Mouse (Mus musculus): ENCODE measurements around the gene Psph. TPM values are rescaled to one million over a fixed set of nuclear protein-coding genes. Genes with fewer than 3 reads are reported as not detected.

The Psph gene
- total and polyA plus RNA-seq, 3 experiments, result 54.8 to 170 (median 148) TPM

DNA sequence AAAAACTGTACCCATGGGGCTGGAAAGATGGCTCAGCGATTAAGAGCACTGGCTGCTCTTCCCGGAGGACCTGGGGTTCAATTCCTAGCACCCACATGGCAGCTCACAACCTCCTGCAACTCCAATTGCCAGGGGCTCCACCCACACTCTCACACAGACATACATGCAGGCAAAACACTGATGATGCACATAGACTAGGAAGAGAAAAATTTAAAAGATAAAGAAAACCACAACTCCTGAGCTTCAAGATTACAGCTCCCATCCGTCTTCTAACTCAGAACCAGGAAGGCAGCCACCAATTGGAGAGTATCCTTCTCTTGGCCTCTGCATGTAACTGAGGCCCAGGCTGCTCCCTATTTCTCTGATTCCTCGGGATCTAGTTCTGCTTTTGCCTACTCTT is 63.0 kb downstream of the Psph start (continued):
- TF ChIP-seq ZKSCAN1 (IDR thresholded peaks at IDR 0.05; ENCODE audit: low read depth, low read length) (no peak), SIN3A (IDR thresholded peaks at IDR 0.05; ENCODE audit: low read length) (peak; percentile 70), SMC3 (IDR thresholded peaks at IDR 0.05; ENCODE audit: low read depth, low read length) (no peak), GATA1 (IDR thresholded peaks at IDR 0.05; ENCODE audit: low read depth, low read length) (peak; percentile 90), ZMIZ1 (IDR thresholded peaks at IDR 0.05; ENCODE audit: low read depth, low read length) (peak; percentile 65; the same call in 1 of the 2 replicates), MEF2A (IDR thresholded peaks at IDR 0.05; ENCODE audit: extremely low read depth, insufficient replicate concordance, low read depth, low read length, poor library complexity, severe bottlenecking) (no peak), GABPA (IDR thresholded peaks at IDR 0.05; ENCODE audit: low read depth, low read length) (no peak), UBTF (IDR thresholded peaks at IDR 0.05; ENCODE audit: borderline replicate concordance, insufficient read depth, low read depth, low read length) (no peak), USF2 (IDR thresholded peaks at IDR 0.05; ENCODE audit: borderline replicate concordance in 1 of 2, insufficient read depth in 1 of 2, low read depth in 1 of 2, low read length in 2 of 2) (no peak), BHLHE40 (IDR thresholded peaks at IDR 0.05; ENCODE audit: borderline replicate concordance, low read depth, low read length) (no peak), MXI1 (IDR thresholded peaks at IDR 0.05; ENCODE audit: low read depth, low read length) (peak; percentile 88)

DNA sequence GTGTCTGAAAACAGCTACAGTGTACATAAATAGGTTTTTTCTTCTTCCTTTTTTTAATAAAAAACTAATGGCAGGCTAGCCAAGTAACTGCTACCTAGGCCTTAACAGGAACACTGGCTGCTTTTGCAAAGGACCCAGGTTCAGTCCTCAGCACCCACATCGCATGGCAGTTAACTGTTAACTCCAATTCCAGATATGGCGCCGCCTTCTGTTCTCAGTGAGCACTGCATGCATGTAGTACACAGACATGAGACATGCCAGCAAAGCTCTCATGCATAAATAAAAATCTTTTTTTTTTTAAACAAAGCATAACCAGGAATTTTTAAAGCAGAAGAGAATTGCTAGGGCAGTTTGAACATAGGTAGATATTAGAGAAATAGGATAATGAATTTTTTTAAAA is 67.1 kb downstream of the Psph start:
- Histone ChIP-seq H3K36me3 (ENCODE audit: control insufficient read depth in 1 of 2, insufficient read depth in 2 of 2, low read length in 2 of 2) (peaks cover 0 to 15% of the 10 kb centered on the region in 2 experiments; a peak in 3 of 4 replicates), H3K9ac (ENCODE audit: control insufficient read depth, low read depth, low read length, poor library complexity, severe bottlenecking) (no peak overlapping the region), H3K4me1 (ENCODE audit: control insufficient read depth in 1 of 2, insufficient read depth in 2 of 2, low read length in 2 of 2) (peaks cover 0 to 7% of the 10 kb centered on the region in 2 experiments), H3K27ac (ENCODE audit: control insufficient read depth, low read depth, low read length) (no peak overlapping the region), H3K9me3 (replicated peaks; ENCODE audit: insufficient read depth, low read length) (no peaks in the 10 kb centered on the region), H3K4me3 (ENCODE audit: control insufficient read depth in 1 of 2, insufficient read depth in 1 of 2, low read depth in 2 of 2, low read length in 2 of 2) (no peak overlapping the region), H3K79me2 (ENCODE audit: control insufficient read depth, insufficient read depth, low read length, poor library complexity) (peaks cover 13% of the 10 kb centered on the region), H3K27me3 (ENCODE audit: control insufficient read depth in 1 of 2, insufficient read depth in 2 of 2, low read length in 2 of 2) (no peaks in the 10 kb centered on the region)
- TF ChIP-seq POLR2A (IDR thresholded peaks at IDR 0.05; ENCODE audit: control insufficient read depth in 1 of 2, insufficient read depth in 1 of 2, low read depth in 1 of 2, low read length in 2 of 2, poor library complexity in 1 of 2) (0 out of 4 replicates have a peak, but pooled peaks of 1 of the 2 experiments have one; percentile 10), CHD1 (IDR thresholded peaks at IDR 0.05; ENCODE audit: low read depth, low read length) (no peak), SMC3 (IDR thresholded peaks at IDR 0.05; ENCODE audit: low read depth, low read length) (0 out of 2 replicates have a peak, but pooled peaks have one; percentile 21), CTCF (IDR thresholded peaks at IDR 0.05 in 2 of 3, conservative IDR thresholded peaks at IDR 0.05 in 1 of 3; ENCODE audit: control insufficient read depth in 1 of 3, insufficient read depth in 1 of 3, low read depth in 2 of 3, low read length in 3 of 3, poor library complexity in 1 of 3, severe bottlenecking in 1 of 3) (peak; percentile 31 to 45 (median 38); a peak in 5 of 6 replicates)
- peak; percentile 52 for DNase-seq (ENCODE audit: low read depth, low spot score)

DNA sequence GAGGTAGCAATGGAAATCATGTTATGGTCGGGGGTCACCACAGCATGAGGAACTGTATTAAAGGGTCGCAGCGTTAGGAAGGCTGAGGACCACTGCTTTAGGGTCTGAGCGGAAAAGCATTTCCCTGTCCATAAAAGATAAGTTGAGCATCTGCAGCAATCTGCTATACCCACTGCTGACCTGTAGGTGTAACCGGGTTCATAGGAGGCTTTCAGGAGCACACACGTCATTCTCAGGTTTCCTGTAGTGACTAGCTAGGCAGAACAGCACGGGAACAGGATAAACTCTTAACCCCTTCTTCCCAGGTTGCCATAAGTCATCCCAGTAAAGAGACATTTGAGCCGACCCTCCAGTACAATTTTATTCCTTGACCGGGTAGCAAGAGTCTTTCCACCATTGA is 70.2 kb downstream of the Psph start:
- peak; percentile 28 for DNase-seq (ENCODE audit: low read depth, low spot score)
- TF ChIP-seq CTCF (IDR thresholded peaks at IDR 0.05 in 2 of 3, conservative IDR thresholded peaks at IDR 0.05 in 1 of 3; ENCODE audit: control insufficient read depth in 1 of 3, insufficient read depth in 1 of 3, low read depth in 2 of 3, low read length in 3 of 3, poor library complexity in 1 of 3, severe bottlenecking in 1 of 3) (peak in 1 of 3 experiments; percentile 24; a peak in 2 of 6 replicates), MEF2A (IDR thresholded peaks at IDR 0.05; ENCODE audit: extremely low read depth, insufficient replicate concordance, low read depth, low read length, poor library complexity, severe bottlenecking) (no peak)
- no peaks in the 10 kb centered on the region for H3K9me3 ChIP-seq (replicated peaks; ENCODE audit: insufficient read depth, low read length)
- H3K79me2 ChIP-seq (ENCODE audit: control insufficient read depth, insufficient read depth, low read length, poor library complexity), result peaks cover 10% of the 10 kb centered on the region
- no peak overlapping the region for H3K9ac ChIP-seq (ENCODE audit: control insufficient read depth, low read depth, low read length, poor library complexity, severe bottlenecking)
- no peak overlapping the region for H3K27ac ChIP-seq (ENCODE audit: control insufficient read depth, low read depth, low read length)
- peaks cover 0 to 1% of the 10 kb centered on the region in 2 experiments; a peak in 2 of 4 replicates for H3K27me3 ChIP-seq (ENCODE audit: control insufficient read depth in 1 of 2, insufficient read depth in 2 of 2, low read length in 2 of 2)
- no peaks in the 10 kb centered on the region; a peak in 1 of 4 replicates for H3K4me1 ChIP-seq (ENCODE audit: control insufficient read depth in 1 of 2, insufficient read depth in 2 of 2, low read length in 2 of 2)
- no peak overlapping the region for H3K4me3 ChIP-seq (ENCODE audit: control insufficient read depth in 1 of 2, insufficient read depth in 1 of 2, low read depth in 2 of 2, low read length in 2 of 2)
- H3K36me3 ChIP-seq (ENCODE audit: control insufficient read depth in 1 of 2, insufficient read depth in 2 of 2, low read length in 2 of 2), result peaks cover 0 to 10% of the 10 kb centered on the region in 2 experiments; a peak in 3 of 4 replicates

Other genes starting within 250 kb of the Psph start
- gene Mmp17, start 203.3 kb downstream of the Psph start, total RNA-seq (2012; rRNA removed), result 0.92 and 1.1 TPM in 2 replicates
- 1 to 10 TPM in 1 of 2 experiments, not detected in 1; 1.6 TPM for gene Mmp17, start 203.3 kb downstream of the Psph start, polyA plus RNA-seq (2012; ENCODE audit: insufficient read depth in 1 of 2, insufficient read length in 2 of 2, low read depth in 1 of 2, low replicate concordance in 2 of 2, missing spikeins in 1 of 2)
- gene Zfp11, start 117.3 kb downstream of the Psph start, total RNA-seq (2012; rRNA removed), result not detected in 2 replicates
- under 1 TPM in 1 of 2 experiments, not detected in 1; 0.03 TPM for gene Zfp11, start 117.3 kb downstream of the Psph start, polyA plus RNA-seq (2012; ENCODE audit: insufficient read depth in 1 of 2, insufficient read length in 2 of 2, low read depth in 1 of 2, low replicate concordance in 2 of 2, missing spikeins in 1 of 2)
- gene Sept14, start 78.9 kb downstream of the Psph start, total RNA-seq (2012; rRNA removed), result not detected in 2 replicates
- gene Sept14, start 78.9 kb downstream of the Psph start, polyA plus RNA-seq (2012; ENCODE audit: insufficient read depth in 1 of 2, insufficient read length in 2 of 2, low read depth in 1 of 2, low replicate concordance in 2 of 2, missing spikeins in 1 of 2), result not detected
- 181 and 211 TPM in 2 replicates for gene Mrps17, start 72.0 kb downstream of the Psph start, total RNA-seq (2012; rRNA removed)
- gene Mrps17, start 72.0 kb downstream of the Psph start, polyA plus RNA-seq (2012; ENCODE audit: insufficient read depth in 1 of 2, insufficient read length in 2 of 2, low read depth in 1 of 2, low replicate concordance in 2 of 2, missing spikeins in 1 of 2), result 100 to 1,000 TPM in 1 of 2 experiments, not detected in 1; 182 TPM
- gene Nipsnap2, start 62.4 kb downstream of the Psph start, total RNA-seq (2012; rRNA removed), result 29.9 and 34.2 TPM in 2 replicates
- 10 to 100 TPM in 1 of 2 experiments, not detected in 1; 35.7 TPM for gene Nipsnap2, start 62.4 kb downstream of the Psph start, polyA plus RNA-seq (2012; ENCODE audit: insufficient read depth in 1 of 2, insufficient read length in 2 of 2, low read depth in 1 of 2, low replicate concordance in 2 of 2, missing spikeins in 1 of 2)
- 32.9 and 33.2 TPM in 2 replicates for gene Sumf2, start 59.5 kb upstream of the Psph start, total RNA-seq (2012; rRNA removed)
- 10 to 100 TPM in 1 of 2 experiments, not detected in 1; 35.8 TPM for gene Sumf2, start 59.5 kb upstream of the Psph start, polyA plus RNA-seq (2012; ENCODE audit: insufficient read depth in 1 of 2, insufficient read length in 2 of 2, low read depth in 1 of 2, low replicate concordance in 2 of 2, missing spikeins in 1 of 2)
- gene Chchd2, start 100.0 kb upstream of the Psph start, total RNA-seq (2012; rRNA removed), result 905 and 951 TPM in 2 replicates
- 100 to 1,000 TPM in 1 of 2 experiments, not detected in 1; 588 TPM for gene Chchd2, start 100.0 kb upstream of the Psph start, polyA plus RNA-seq (2012; ENCODE audit: insufficient read depth in 1 of 2, insufficient read length in 2 of 2, low read depth in 1 of 2, low replicate concordance in 2 of 2, missing spikeins in 1 of 2)
- 2.5 and 4.2 TPM in 2 replicates for gene Zbed5, start 108.3 kb upstream of the Psph start, total RNA-seq (2012; rRNA removed)
- 1 to 10 TPM in 1 of 2 experiments, not detected in 1; 4.0 TPM for gene Zbed5, start 108.3 kb upstream of the Psph start, polyA plus RNA-seq (2012; ENCODE audit: insufficient read depth in 1 of 2, insufficient read length in 2 of 2, low read depth in 1 of 2, low replicate concordance in 2 of 2, missing spikeins in 1 of 2)
- gene Phkg1, start 111.1 kb upstream of the Psph start, total RNA-seq (2012; rRNA removed), result 0.26 and 0.62 TPM in 2 replicates
- under 1 TPM in 1 of 2 experiments, not detected in 1; 0.72 TPM for gene Phkg1, start 111.1 kb upstream of the Psph start, polyA plus RNA-seq (2012; ENCODE audit: insufficient read depth in 1 of 2, insufficient read length in 2 of 2, low read depth in 1 of 2, low replicate concordance in 2 of 2, missing spikeins in 1 of 2)
- gene Nupr1l, start 121.1 kb upstream of the Psph start, total RNA-seq (2012; rRNA removed), result 0.59 and 1.2 TPM in 2 replicates
- under 1 TPM in 1 of 2 experiments, not detected in 1; 0.88 TPM for gene Nupr1l, start 121.1 kb upstream of the Psph start, polyA plus RNA-seq (2012; ENCODE audit: insufficient read depth in 1 of 2, insufficient read length in 2 of 2, low read depth in 1 of 2, low replicate concordance in 2 of 2, missing spikeins in 1 of 2)
- 22.9 and 24.2 TPM in 2 replicates for gene Vkorc1l1, start 154.5 kb upstream of the Psph start, total RNA-seq (2012; rRNA removed)
- gene Vkorc1l1, start 154.5 kb upstream of the Psph start, polyA plus RNA-seq (2012; ENCODE audit: insufficient read depth in 1 of 2, insufficient read length in 2 of 2, low read depth in 1 of 2, low replicate concordance in 2 of 2, missing spikeins in 1 of 2), result 10 to 100 TPM in 1 of 2 experiments, not detected in 1; 42.4 TPM
- gene Gusb, start 215.6 kb upstream of the Psph start, total RNA-seq (2012; rRNA removed), result 37.8 and 44.4 TPM in 2 replicates
- 100 to 1,000 TPM in 1 of 2 experiments, 10 to 100 TPM in 1; 54.2 to 107 TPM for gene Gusb, start 215.6 kb upstream of the Psph start, polyA plus RNA-seq (2012; ENCODE audit: insufficient read depth in 1 of 2, insufficient read length in 2 of 2, low read depth in 1 of 2, low replicate concordance in 2 of 2, missing spikeins in 1 of 2)
- 15.8 and 17.3 TPM in 2 replicates for gene Asl, start 241.8 kb upstream of the Psph start, total RNA-seq (2012; rRNA removed)
- 10 to 100 TPM in 1 of 2 experiments, not detected in 1; 26.7 TPM for gene Asl, start 241.8 kb upstream of the Psph start, polyA plus RNA-seq (2012; ENCODE audit: insufficient read depth in 1 of 2, insufficient read length in 2 of 2, low read depth in 1 of 2, low replicate concordance in 2 of 2, missing spikeins in 1 of 2)
- 60.9 and 69.6 TPM in 2 replicates for gene Crcp, start 241.8 kb upstream of the Psph start, total RNA-seq (2012; rRNA removed)
- gene Crcp, start 241.8 kb upstream of the Psph start, polyA plus RNA-seq (2012; ENCODE audit: insufficient read depth in 1 of 2, insufficient read length in 2 of 2, low read depth in 1 of 2, low replicate concordance in 2 of 2, missing spikeins in 1 of 2), result 10 to 100 TPM in 1 of 2 experiments, not detected in 1; 56.2 TPM

Measured in MEL (cell line).